Mouse (Mus musculus): Measurements from ENCODE around the gene Tfcp2l1. TPM values are rescaled to one million over a fixed set of nuclear protein-coding genes. Genes with fewer than 3 reads are reported as not detected.

The Tfcp2l1 gene
- total RNA-seq, 2 experiments from 2014 or later = 0.85 to 1.3 TPM

- intact Hi-C loops (cut with DNase I) = no loop called here
- DNase-seq (ENCODE audit: extremely low spot score in 1 of 2, low spot score in 2 of 2) = no peak
Measured at GRCm38 (mm10) chr1:118716225-118716624, 88.5 kb downstream of the Tfcp2l1 start.

- no peak for DNase-seq (ENCODE audit: extremely low spot score in 1 of 2, low spot score in 2 of 2)
- intact Hi-C loops (cut with DNase I) = no loop called here
Measured at GRCm38 (mm10) chr1:118718055-118718454, 90.3 kb downstream of the Tfcp2l1 start.

GRCm38 (mm10) chr1:118719699-118720098 is 92.0 kb downstream of the Tfcp2l1 start:
- DNase-seq (ENCODE audit: extremely low spot score in 1 of 2, low spot score in 2 of 2) = no peak
- intact Hi-C loops (cut with DNase I) = no loop called here

GRCm38 (mm10) chr1:118720474-118721095 is 92.8 kb downstream of the Tfcp2l1 start:
- DNase-seq (ENCODE audit: extremely low spot score in 1 of 2, low spot score in 2 of 2) = no peak
- intact Hi-C loops (cut with DNase I) = no loop called here

- intact Hi-C loops (cut with DNase I) = no loop called here
- DNase-seq (ENCODE audit: extremely low spot score in 1 of 2, low spot score in 2 of 2) = no peak
Measured at GRCm38 (mm10) chr1:118727075-118727474, 99.3 kb downstream of the Tfcp2l1 start.

- DNase-seq (ENCODE audit: extremely low spot score in 1 of 2, low spot score in 2 of 2) = no peak
- intact Hi-C loops (cut with DNase I) = no loop called here
Measured at GRCm38 (mm10) chr1:118728796-118729195, 101.1 kb downstream of the Tfcp2l1 start.

Other genes with a start within 250 kb of the Tfcp2l1 start
- 100 to 1,000 TPM; 143 to 154 TPM for gene Clasp1, start 238.9 kb upstream of the Tfcp2l1 start, total RNA-seq (2021)